Mouse (Mus musculus) stomach, embryonic 16.5 days (tissue): ENCODE results near the gene Spcs2. TPM values are rescaled to one million over a fixed set of nuclear protein-coding genes. Genes with fewer than 3 reads are reported as not detected.

Experiments used
- ATAC-seq: fragments of 200-750 bp; cut with Nextera tagmentation; 2 replicates; pipeline ENCODE4 v1.8.0; 2017; ENCODE audit warnings: moderate number of reproducible peaks, moderate TSS enrichment; ENCODE audit not compliant: insufficient read depth, low FRiP score
- H3K27ac ChIP-seq: fragments of 300-500 bp; sonication (generic); 2 replicates; pipeline ENCODE4 v1.5.1; 2014; ENCODE audit warnings: low read length
- H3K27me3 ChIP-seq: fragments of 300-500 bp; sonication (generic); 2 replicates; pipeline ENCODE4 v1.6.1; 2014; ENCODE audit warnings: low read length, control low read depth, mixed read lengths; ENCODE audit not compliant: control insufficient read depth, insufficient read depth
- H3K36me3 ChIP-seq: fragments of 300-500 bp; sonication (generic); 2 replicates; pipeline ENCODE4 v1.6.1; 2014; ENCODE audit warnings: low read length; ENCODE audit not compliant: control insufficient read depth, insufficient read depth
- H3K4me1 ChIP-seq: fragments of 300-500 bp; sonication (generic); 2 replicates; pipeline ENCODE4 v1.6.1; 2014; ENCODE audit warnings: low read length, control low read depth, mixed read lengths; ENCODE audit not compliant: control insufficient read depth, insufficient read depth
- H3K4me2 ChIP-seq: fragments of 300-500 bp; sonication (generic); 2 replicates; pipeline ENCODE4 v1.6.1; 2014; ENCODE audit warnings: low read depth, low read length, mixed read lengths
- H3K4me3 ChIP-seq: fragments of 300-500 bp; sonication (generic); replicated peaks from 2 replicates; pipeline ENCODE4 v1.5.1; 2014; ENCODE audit warnings: mild to moderate bottlenecking, low read length
- H3K9ac ChIP-seq: fragments of 300-500 bp; sonication (generic); 2 replicates; pipeline ENCODE4 v1.6.1; 2014; ENCODE audit warnings: low read length
- H3K9me3 ChIP-seq: fragments of 300-500 bp; sonication (generic); replicated peaks from 2 replicates; pipeline ENCODE4 v1.6.1; 2016; ENCODE audit warnings: low read length, control low read depth; ENCODE audit not compliant: control insufficient read depth
- WGBS: fragments of 180-500 bp; shearing (Covaris S2); extraction: QIAGEN DNeasy Blood & Tissue Kit; methylation state at CpG from one replicate; pipeline ENCODE4 v1.1.7; 2014; 5-methylcytosine and 5-hydroxymethylcytosine counted together
- polyA plus RNA-seq: library from polyadenylated mRNA; unstranded; fragments of >200 nt; fragmentation: Nextera tagmentation; extraction: Ambion mirVana; gene quantifications from 2 replicates; pipeline ENCODE4 v1.2.1, GENCODE M21; 2015

The Spcs2 gene
- 370 and 373 TPM in 2 replicates for polyA plus RNA-seq

DNA sequence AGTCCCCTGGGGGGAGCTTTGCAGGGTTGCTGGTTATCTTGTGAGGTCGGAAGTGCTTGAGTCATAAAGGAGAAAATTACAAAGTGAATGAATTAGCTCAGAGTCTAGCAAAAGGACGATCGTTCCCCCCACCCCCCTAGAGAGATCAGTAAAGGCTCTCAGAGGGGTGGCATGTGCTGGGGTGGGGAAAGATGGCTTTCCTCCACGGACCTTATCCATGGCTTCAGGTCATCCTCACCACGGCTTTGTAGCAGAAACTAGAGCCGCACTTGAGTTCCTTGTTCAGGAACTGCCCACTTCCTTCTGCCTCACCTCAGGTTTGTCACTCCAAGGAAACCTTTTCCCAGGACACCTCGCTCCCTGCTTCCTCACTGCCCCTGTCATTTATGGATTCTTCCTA lies at the start of gene Spcs2:
Gene Spcs2, minus strand, starts transcription at position 101 of the 400 bp plus-strand sequence.
- ATAC-seq = no peak
- H3K4me3 ChIP-seq = no peak within 1 kb of the TSS
- H3K9ac ChIP-seq = no peak within 1 kb of the TSS
- 51% methylated on average over 7 of the region's 7 CpGs for WGBS
- H3K4me2 ChIP-seq = no peak within 1 kb of the TSS
- no peaks in the 10 kb centered on the region for H3K36me3 ChIP-seq
- H3K27me3 ChIP-seq = no peaks in the 10 kb centered on the region
- no peak within 1 kb of the TSS for H3K27ac ChIP-seq
- H3K9me3 ChIP-seq = no peaks in the 10 kb centered on the region
- H3K4me1 ChIP-seq = no peaks in the 10 kb centered on the region

- no peak overlapping the region for H3K9ac ChIP-seq
- no peaks in the 10 kb centered on the region for H3K4me1 ChIP-seq
- no peaks in the 10 kb centered on the region for H3K27me3 ChIP-seq
- H3K9me3 ChIP-seq = 0 out of 2 replicates have a peak, but pooled peaks cover 4% of the 10 kb centered on the region
- H3K36me3 ChIP-seq = no peaks in the 10 kb centered on the region
- no peak overlapping the region for H3K4me2 ChIP-seq
- no peak overlapping the region for H3K4me3 ChIP-seq
- no peak overlapping the region for H3K27ac ChIP-seq
- WGBS = 74% methylated on average over 5 of the region's 5 CpGs
- ATAC-seq = no peak
Observed at GRCm38 (mm10) chr7:99911038-99911437, 47.8 kb upstream of the Spcs2 start.

- Histone ChIP-seq H3K4me1 (no peaks in the 10 kb centered on the region), H3K27me3 (no peaks in the 10 kb centered on the region), H3K27ac (no peak overlapping the region), H3K4me2 (no peak overlapping the region), H3K9ac (no peak overlapping the region), H3K4me3 (no peak overlapping the region), H3K9me3 (0 out of 2 replicates have a peak, but pooled peaks cover 4% of the 10 kb centered on the region), H3K36me3 (no peaks in the 10 kb centered on the region)
- ATAC-seq = no peak
- WGBS = 39% methylated on average over 3 of the region's 3 CpGs
Observed at GRCm38 (mm10) chr7:99907463-99907862, 44.2 kb upstream of the Spcs2 start.

DNA sequence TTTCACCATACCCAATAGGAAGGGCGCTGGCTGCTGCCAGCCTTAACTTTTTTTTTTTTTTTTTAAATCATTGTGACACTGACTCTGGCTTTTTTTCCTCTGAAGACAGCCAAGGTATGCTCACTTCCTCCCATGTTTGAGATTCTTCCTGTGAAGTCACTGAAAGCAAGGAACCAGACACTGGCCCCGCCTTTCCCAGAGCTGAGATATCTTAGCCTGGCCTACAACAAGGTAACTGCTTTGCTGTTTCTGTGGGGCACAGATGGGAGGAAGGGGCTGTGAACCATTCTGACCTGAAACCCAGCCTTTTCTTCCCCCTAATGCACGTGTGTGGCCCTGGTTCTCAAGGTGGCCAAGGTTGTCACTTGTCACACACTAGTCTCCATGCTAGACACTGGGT lies 43.1 kb upstream of the Spcs2 start:
- H3K27ac ChIP-seq = no peak overlapping the region
- 76% methylated on average over 3 of the region's 3 CpGs for WGBS
- no peak overlapping the region for H3K4me3 ChIP-seq
- H3K27me3 ChIP-seq = no peaks in the 10 kb centered on the region
- ATAC-seq = no peak
- H3K9me3 ChIP-seq = 0 out of 2 replicates have a peak, but pooled peaks cover 4% of the 10 kb centered on the region
- H3K36me3 ChIP-seq = no peaks in the 10 kb centered on the region
- H3K4me2 ChIP-seq = no peak overlapping the region
- H3K9ac ChIP-seq = no peak overlapping the region
- H3K4me1 ChIP-seq = no peaks in the 10 kb centered on the region

DNA sequence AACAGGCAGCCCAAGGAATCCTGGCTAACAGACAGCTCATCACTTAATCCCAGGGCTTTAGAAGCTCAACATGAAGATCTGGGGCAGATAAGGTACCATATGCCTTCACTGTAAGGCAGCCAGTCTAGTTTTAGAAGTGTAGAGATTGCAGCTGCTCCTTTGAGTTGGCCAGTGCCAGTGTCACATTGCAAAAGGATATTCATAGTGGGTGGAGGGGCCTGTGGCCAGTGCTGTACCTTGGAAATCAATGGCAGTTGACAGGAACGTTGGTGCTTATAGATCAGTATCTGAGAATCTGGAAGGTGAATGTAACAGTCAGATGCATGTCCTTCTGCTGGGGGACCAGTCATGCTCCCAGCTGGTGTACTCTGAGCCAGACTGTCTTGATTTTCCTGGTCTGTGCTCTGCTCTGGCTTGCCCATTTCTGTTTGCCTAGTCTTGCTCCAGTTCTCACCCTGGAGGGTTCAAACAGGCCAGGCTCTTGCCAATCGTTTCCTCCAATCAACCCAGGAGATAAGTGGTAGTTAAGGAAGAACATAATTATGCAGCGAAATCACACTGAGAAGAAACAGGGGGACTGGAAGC lies 41.3 kb upstream of the Spcs2 start:
- no peaks in the 10 kb centered on the region for H3K27me3 ChIP-seq
- ATAC-seq = no peak
- H3K4me3 ChIP-seq = no peak overlapping the region
- H3K9me3 ChIP-seq = no peaks in the 10 kb centered on the region
- no peak overlapping the region for H3K4me2 ChIP-seq
- H3K4me1 ChIP-seq = no peaks in the 10 kb centered on the region
- no peaks in the 10 kb centered on the region for H3K36me3 ChIP-seq
- no peak overlapping the region for H3K27ac ChIP-seq
- no peak overlapping the region for H3K9ac ChIP-seq
- 47% methylated on average over 3 of the region's 3 CpGs for WGBS

DNA sequence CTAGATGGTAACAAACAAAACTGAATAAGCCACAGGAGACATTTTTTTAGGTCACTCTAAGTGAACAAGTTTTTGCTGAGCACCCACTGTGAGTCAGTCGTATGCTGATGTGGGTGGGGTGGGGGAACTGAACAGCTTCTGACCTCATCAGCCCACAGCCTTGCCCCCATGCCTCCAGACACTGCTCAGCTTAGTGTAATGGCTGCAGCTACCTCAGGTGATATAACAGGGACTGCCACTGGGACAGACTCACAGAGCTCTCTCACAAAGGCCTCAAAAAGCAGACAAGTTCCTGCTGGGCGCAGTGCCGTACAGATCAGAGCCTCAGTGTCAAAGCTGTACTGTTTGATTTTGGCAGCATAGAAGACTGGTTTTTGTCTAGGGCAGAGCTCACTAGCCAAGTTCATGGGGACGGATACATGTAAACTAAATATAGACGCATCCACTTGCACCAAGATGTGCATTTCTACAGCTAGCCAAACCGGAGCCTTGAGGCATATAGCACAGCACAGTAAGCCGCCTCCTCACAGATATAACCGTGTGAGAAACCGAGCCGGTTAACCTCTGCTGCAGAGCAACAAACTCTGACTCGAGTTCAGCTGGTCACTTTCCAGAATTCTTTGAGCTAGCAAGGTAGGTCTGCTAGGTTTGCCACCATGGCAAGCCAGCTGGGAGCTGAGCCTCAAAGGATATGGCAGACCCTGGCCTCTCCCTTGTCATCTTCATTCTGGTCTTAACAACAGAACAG lies 39.8 kb upstream of the Spcs2 start:
- no peak overlapping the region for H3K9ac ChIP-seq
- H3K4me3 ChIP-seq = no peak overlapping the region
- no peaks in the 10 kb centered on the region for H3K36me3 ChIP-seq
- WGBS = 67% methylated on average over 11 of the region's 11 CpGs
- no peaks in the 10 kb centered on the region for H3K9me3 ChIP-seq
- no peak for ATAC-seq
- no peak overlapping the region for H3K27ac ChIP-seq
- H3K4me1 ChIP-seq = no peaks in the 10 kb centered on the region
- no peaks in the 10 kb centered on the region for H3K27me3 ChIP-seq
- H3K4me2 ChIP-seq = no peak overlapping the region

DNA sequence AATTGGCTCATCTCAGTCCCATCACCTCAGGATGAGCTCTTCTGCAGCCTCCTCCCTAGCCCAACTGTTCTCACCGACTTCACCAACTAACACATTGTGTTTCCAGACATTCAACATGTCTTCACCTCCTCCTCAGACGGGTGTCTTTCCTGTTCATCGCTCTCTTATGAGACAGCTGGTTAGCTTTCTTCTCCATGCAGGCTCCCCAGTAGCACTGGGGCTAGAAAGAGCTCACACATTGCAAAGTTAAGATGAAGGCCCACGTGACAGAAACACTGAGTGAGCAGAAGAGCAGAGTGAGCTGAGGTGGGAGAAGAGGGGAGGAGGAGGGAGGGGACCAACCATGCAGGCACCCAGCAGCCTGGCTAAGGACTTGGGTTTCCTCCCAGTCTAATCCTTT lies 38.9 kb upstream of the Spcs2 start:
- H3K4me1 ChIP-seq = no peaks in the 10 kb centered on the region
- H3K9me3 ChIP-seq = no peaks in the 10 kb centered on the region
- H3K36me3 ChIP-seq = no peaks in the 10 kb centered on the region
- no peaks in the 10 kb centered on the region for H3K27me3 ChIP-seq
- ATAC-seq = no peak
- no peak overlapping the region for H3K9ac ChIP-seq
- WGBS = 63% methylated on average over 4 of the region's 4 CpGs
- no peak overlapping the region for H3K4me2 ChIP-seq
- no peak overlapping the region for H3K4me3 ChIP-seq
- H3K27ac ChIP-seq = no peak overlapping the region

DNA sequence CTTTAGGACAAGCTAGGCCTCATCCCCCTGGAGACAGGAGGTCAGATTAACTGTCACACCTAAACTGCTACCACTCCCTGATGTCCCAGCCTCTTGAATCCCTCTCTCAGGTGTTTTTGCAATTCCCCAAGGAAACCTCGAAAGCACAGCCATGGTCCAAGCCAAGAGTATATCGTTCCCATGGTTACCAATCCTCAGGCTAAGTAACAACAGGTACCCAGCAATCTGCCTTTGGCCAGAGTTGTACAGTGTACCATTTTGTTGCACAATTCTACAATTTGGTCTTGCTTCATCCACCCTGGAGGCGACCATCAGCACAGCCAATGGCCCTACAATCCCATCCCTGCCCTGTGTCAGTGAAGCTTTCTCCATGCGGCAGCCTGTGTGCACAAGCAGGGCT lies 33.6 kb upstream of the Spcs2 start:
- Histone ChIP-seq H3K4me2 (no peak overlapping the region), H3K36me3 (no peaks in the 10 kb centered on the region), H3K4me1 (no peaks in the 10 kb centered on the region), H3K27me3 (no peaks in the 10 kb centered on the region), H3K9ac (no peak overlapping the region), H3K27ac (no peak overlapping the region), H3K4me3 (no peak overlapping the region), H3K9me3 (no peaks in the 10 kb centered on the region)
- no peak for ATAC-seq
- 82% methylated on average over 4 of the region's 4 CpGs for WGBS

- no peaks in the 10 kb centered on the region for H3K27me3 ChIP-seq
- no peak overlapping the region for H3K9ac ChIP-seq
- no peaks in the 10 kb centered on the region for H3K9me3 ChIP-seq
- no peaks in the 10 kb centered on the region for H3K4me1 ChIP-seq
- no peak overlapping the region for H3K27ac ChIP-seq
- no peak for ATAC-seq
- WGBS = 80% methylated on average over 6 of the region's 6 CpGs
- no peak overlapping the region for H3K4me2 ChIP-seq
- H3K4me3 ChIP-seq = no peak overlapping the region
- H3K36me3 ChIP-seq = no peaks in the 10 kb centered on the region
Observed at GRCm38 (mm10) chr7:99894478-99894877, 31.2 kb upstream of the Spcs2 start.
